Mouse (Mus musculus): ENCODE measurements around the gene Ccm2. TPM values are rescaled to one million over a fixed set of nuclear protein-coding genes. Genes with fewer than 3 reads are reported as not detected.

The Ccm2 gene
- total RNA-seq, 2 experiments from 2014 or later: 21.9 to 26.8 TPM

- DNase-seq (ENCODE audit: low spot score): no peak
Measured at GRCm38 (mm10) chr11:6579361-6579760, 32.7 kb downstream of the Ccm2 start.

- DNase-seq (ENCODE audit: low spot score): no peak
Measured at GRCm38 (mm10) chr11:6580065-6580750, 33.5 kb downstream of the Ccm2 start.

GRCm38 (mm10) chr11:6581560-6581959 lies 34.9 kb downstream of the Ccm2 start:
- no peak for DNase-seq (ENCODE audit: low spot score)

GRCm38 (mm10) chr11:6585748-6586147 lies 39.1 kb downstream of the Ccm2 start:
- DNase-seq (ENCODE audit: low spot score): no peak

- no peak for DNase-seq (ENCODE audit: low spot score)
Measured at GRCm38 (mm10) chr11:6586660-6587059, 40.0 kb downstream of the Ccm2 start.

- no peak for DNase-seq (ENCODE audit: low spot score)
Measured at GRCm38 (mm10) chr11:6587249-6587940, 40.7 kb downstream of the Ccm2 start.

- no peak for DNase-seq (ENCODE audit: low spot score)
Measured at GRCm38 (mm10) chr11:6588295-6588694, 41.6 kb downstream of the Ccm2 start.

- no peak for DNase-seq (ENCODE audit: low spot score)
Measured at GRCm38 (mm10) chr11:6589838-6590237, 43.2 kb downstream of the Ccm2 start.

- no peak for DNase-seq (ENCODE audit: low spot score)
Measured at GRCm38 (mm10) chr11:6590933-6591675, 44.4 kb downstream of the Ccm2 start.

GRCm38 (mm10) chr11:6593406-6593805 lies 46.7 kb downstream of the Ccm2 start:
- no peak for DNase-seq (ENCODE audit: low spot score)

GRCm38 (mm10) chr11:6594845-6595244 lies 48.2 kb downstream of the Ccm2 start:
- no peak for DNase-seq (ENCODE audit: low spot score)

- no peak for DNase-seq (ENCODE audit: low spot score)
Measured at GRCm38 (mm10) chr11:6595339-6595738, 48.7 kb downstream of the Ccm2 start.

- no peak for DNase-seq (ENCODE audit: low spot score)
Measured at GRCm38 (mm10) chr11:6596205-6596604, 49.5 kb downstream of the Ccm2 start.

GRCm38 (mm10) chr11:6596616-6597015 lies 49.9 kb downstream of the Ccm2 start:
- DNase-seq (ENCODE audit: low spot score): no peak

- DNase-seq (ENCODE audit: low spot score): no peak
Measured at GRCm38 (mm10) chr11:6597523-6597922, 50.8 kb downstream of the Ccm2 start.

GRCm38 (mm10) chr11:6598191-6598889 lies 51.7 kb downstream of the Ccm2 start:
- no peak for DNase-seq (ENCODE audit: low spot score)

- no peak for DNase-seq (ENCODE audit: low spot score)
Measured at GRCm38 (mm10) chr11:6599011-6599681, 52.5 kb downstream of the Ccm2 start.

- DNase-seq (ENCODE audit: low spot score): no peak
Measured at GRCm38 (mm10) chr11:6599831-6600230, 53.1 kb downstream of the Ccm2 start.

- DNase-seq (ENCODE audit: low spot score): no peak
Measured at GRCm38 (mm10) chr11:6600284-6600944, 53.7 kb downstream of the Ccm2 start.

- no peak for DNase-seq (ENCODE audit: low spot score)
Measured at GRCm38 (mm10) chr11:6601649-6602480, 55.2 kb downstream of the Ccm2 start.

All from gastrocnemius, adult 18-20 months (tissue).